Mouse (Mus musculus): ENCODE data around the gene Acbd3. TPM values are rescaled to one million over a fixed set of nuclear protein-coding genes. Genes with fewer than 3 reads are reported as not detected.

The Acbd3 gene
- polyA plus RNA-seq (2012; rRNA removed; ENCODE audit: low replicate concordance), result 9.9 and 14.9 TPM in 2 replicates

DNA sequence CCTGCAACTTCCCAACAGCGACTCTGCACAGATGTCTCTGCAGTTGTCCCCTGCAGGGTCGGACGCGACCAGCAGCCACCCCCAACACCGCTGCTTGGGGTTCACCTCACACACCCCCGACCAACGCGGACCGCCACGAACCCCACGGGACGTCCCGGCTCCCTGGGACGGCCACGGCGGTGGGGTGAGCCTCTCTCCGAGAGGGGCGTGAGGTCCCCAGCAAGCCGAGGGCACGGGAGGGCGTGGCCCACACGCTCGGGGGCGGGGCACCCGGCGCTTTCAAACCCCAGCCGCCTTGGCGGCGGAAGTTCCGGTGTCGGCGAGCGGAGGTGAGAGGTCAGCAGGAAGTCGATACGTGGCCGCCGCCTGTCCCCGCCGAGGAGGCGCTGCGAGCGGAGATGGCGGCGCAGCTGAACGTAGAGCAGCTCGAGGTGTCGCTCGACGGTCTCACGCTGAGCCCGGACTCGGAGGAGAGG lies at the start of gene Acbd3:
TSS of gene Acbd3 (plus strand) at position 340 of the 476 bp plus-strand sequence.

GRCm38 (mm10) chr1:180696626-180697352 lies 29.1 kb upstream of the Acbd3 start, which contains the start of gene Mixl1:
Gene Mixl1, minus strand, starts transcription at chr1:180697034.

Other genes with a start within 250 kb of the Acbd3 start
- 0.93 and 3.6 TPM in 2 replicates for gene Stum, start 242.5 kb upstream of the Acbd3 start, polyA plus RNA-seq (2012; rRNA removed; ENCODE audit: low replicate concordance)
- gene Parp1, start 157.1 kb upstream of the Acbd3 start, polyA plus RNA-seq (2012; rRNA removed; ENCODE audit: low replicate concordance), result 25.4 and 26.0 TPM in 2 replicates
- 2.4 and 7.4 TPM in 2 replicates for gene Lin9, start 84.9 kb upstream of the Acbd3 start, polyA plus RNA-seq (2012; rRNA removed; ENCODE audit: low replicate concordance)
- gene Mixl1, start 29.0 kb upstream of the Acbd3 start, polyA plus RNA-seq (2012; rRNA removed; ENCODE audit: low replicate concordance), result not detected in 2 replicates
- gene H3f3a, start 87.9 kb downstream of the Acbd3 start, polyA plus RNA-seq (2012; rRNA removed; ENCODE audit: low replicate concordance), result 269 and 353 TPM in 2 replicates
- gene Sde2, start 125.1 kb downstream of the Acbd3 start, polyA plus RNA-seq (2012; rRNA removed; ENCODE audit: low replicate concordance), result 6.9 and 13.5 TPM in 2 replicates
- gene Lefty2, start 167.1 kb downstream of the Acbd3 start, polyA plus RNA-seq (2012; rRNA removed; ENCODE audit: low replicate concordance), result not detected in 2 replicates
- gene Pycr2, start 178.2 kb downstream of the Acbd3 start, polyA plus RNA-seq (2012; rRNA removed; ENCODE audit: low replicate concordance), result 29.1 and 61.5 TPM in 2 replicates
- 5.2 and 15.7 TPM in 2 replicates for gene Lefty1, start 209.0 kb downstream of the Acbd3 start, polyA plus RNA-seq (2012; rRNA removed; ENCODE audit: low replicate concordance)
- gene Tmem63a, start 216.3 kb downstream of the Acbd3 start, polyA plus RNA-seq (2012; rRNA removed; ENCODE audit: low replicate concordance), result 49.6 and 58.5 TPM in 2 replicates

Measured in mammary gland, adult 2 months (tissue).